Mouse (Mus musculus) neural tube, embryonic 11.5 days (tissue): Measurements from ENCODE around the gene Gm21822. TPM values are rescaled to one million over a fixed set of nuclear protein-coding genes. Genes with fewer than 3 reads are reported as not detected.
"Not testable (repeated sequence)": the region's sequence is repeated elsewhere in the genome, so short reads cannot be mapped to it uniquely, and the experiment has no call there.

Experiments used
- ATAC-seq: fragments of 200-750 bp; cut with Nextera tagmentation; 2 replicates; pipeline ENCODE4 v1.8.0; 2017; ENCODE audit warnings: moderate number of reproducible peaks, mild to moderate bottlenecking, moderate TSS enrichment, moderate library complexity; ENCODE audit not compliant: insufficient read depth, low FRiP score, low TSS enrichment
- DNase-seq: peaks from one replicate; pipeline ENCODE4 v3.0.0-alpha.2; 2015; ENCODE audit warnings: low spot score
- H3K27ac ChIP-seq: fragments of 300-500 bp; sonication (generic); 2 replicates; pipeline ENCODE4 v1.5.1; 2014; ENCODE audit warnings: low read depth, mild to moderate bottlenecking, low read length
- H3K27me3 ChIP-seq: fragments of 300-500 bp; sonication (generic); 2 replicates; pipeline ENCODE4 v1.6.1; 2014; ENCODE audit warnings: mild to moderate bottlenecking, low read length, mixed read lengths; ENCODE audit not compliant: control insufficient read depth, insufficient read depth
- H3K36me3 ChIP-seq: fragments of 300-500 bp; sonication (generic); 2 replicates; pipeline ENCODE4 v1.6.1; 2014; ENCODE audit warnings: mild to moderate bottlenecking, low read length, moderate library complexity, mixed read lengths; ENCODE audit not compliant: control insufficient read depth, insufficient read depth
- H3K4me1 ChIP-seq: fragments of 300-500 bp; sonication (generic); 2 replicates; pipeline ENCODE4 v1.6.1; 2014; ENCODE audit warnings: low read length, mixed read lengths; ENCODE audit not compliant: control insufficient read depth, insufficient read depth
- H3K4me2 ChIP-seq: fragments of 300-500 bp; sonication (generic); 2 replicates; pipeline ENCODE4 v1.6.1; 2014; ENCODE audit warnings: low read depth, mild to moderate bottlenecking, moderate library complexity
- H3K4me3 ChIP-seq: fragments of 300-500 bp; sonication (generic); 2 replicates; pipeline ENCODE4 v1.5.1; 2014; ENCODE audit warnings: low read depth, low read length
- H3K9ac ChIP-seq: fragments of 300-500 bp; sonication (generic); 2 replicates; pipeline ENCODE4 v1.6.1; 2014; ENCODE audit warnings: mild to moderate bottlenecking, low read length
- H3K9me3 ChIP-seq: fragments of 300-500 bp; sonication (generic); 2 replicates; pipeline ENCODE4 v1.6.1; 2016; ENCODE audit warnings: low read length; ENCODE audit not compliant: control insufficient read depth
- WGBS: fragments of 180-500 bp; shearing (Covaris S2); extraction: QIAGEN DNeasy Blood & Tissue Kit; methylation state at CpG from one replicate; pipeline ENCODE4 v1.1.7; 2014; 5-methylcytosine and 5-hydroxymethylcytosine counted together
- polyA plus RNA-seq: library from polyadenylated mRNA; unstranded; fragments of >200 nt; fragmentation: Nextera tagmentation; extraction: Ambion mirVana; gene quantifications from 2 replicates; pipeline ENCODE4 v1.2.1, GENCODE M21; 2014

Gm21822 gene
- not detected in 2 replicates for polyA plus RNA-seq

- H3K4me1 ChIP-seq, DNase-seq, ATAC-seq, H3K4me2 ChIP-seq, H3K36me3 ChIP-seq, H3K9ac ChIP-seq, H3K27me3 ChIP-seq, H3K27ac ChIP-seq, H3K4me3 ChIP-seq, H3K9me3 ChIP-seq: not testable (repeated sequence)
- WGBS = no CpG with 5 or more reads among the region's 3 CpGs
These were observed at the start of gene Gm21822 for GRCm38 (mm10) chrY:18654182-18654581. Gene Gm21822 (plus strand): TSS chrY:18654482.
